Mouse (Mus musculus): ENCODE measurements around the gene Gngt2. TPM values are rescaled to one million over a fixed set of nuclear protein-coding genes. Genes with fewer than 3 reads are reported as not detected.

The Gngt2 gene
- total and polyA plus RNA-seq, 3 experiments, result 10.2 to 24.4 (median 19.0) TPM

DNA sequence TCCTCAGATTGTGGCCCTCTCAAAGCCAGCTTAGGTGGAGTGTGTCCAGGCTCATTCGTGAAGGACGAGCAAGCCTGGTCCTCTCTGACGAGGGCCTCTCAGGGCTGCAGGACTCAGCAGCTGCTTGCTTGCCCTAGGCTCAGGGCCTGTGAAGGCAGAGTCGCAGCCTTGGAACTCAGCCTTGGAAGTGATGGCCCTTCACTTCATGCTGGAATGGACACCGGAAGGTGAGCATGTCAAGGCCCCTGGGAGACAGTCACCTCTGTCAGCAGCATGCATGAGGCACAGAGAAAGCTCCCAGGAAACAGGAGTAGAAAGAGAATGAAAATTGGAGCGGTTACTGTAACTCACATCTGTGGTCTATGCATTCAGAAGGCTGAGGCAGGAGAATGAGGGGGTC lies 25.3 kb upstream of the Gngt2 start:
- TF ChIP-seq CTCF (IDR thresholded peaks at IDR 0.05), result no peak
- TF ChIP-seq EP300 (IDR thresholded peaks at IDR 0.05; ENCODE audit: insufficient read depth, low read depth, low read length), result no peak
- no peak for TF ChIP-seq POLR2A (IDR thresholded peaks at IDR 0.05; ENCODE audit: insufficient read depth, low read depth, low read length)
- H3K4me1 ChIP-seq (ENCODE audit: control insufficient read depth, insufficient read depth, low read length), result peaks cover 1% of the 10 kb centered on the region; the same call in 1 of the 2 replicates
- no peak overlapping the region for H3K27ac ChIP-seq
- intact Hi-C loops (cut with DNase I), result no loop called here
- DNase-seq, result no peak
- H3K79me2 ChIP-seq (replicated peaks; ENCODE audit: control insufficient read depth, insufficient read depth, low read length), result no peaks in the 10 kb centered on the region
- H3K4me3 ChIP-seq, result no peak overlapping the region
- no peaks in the 10 kb centered on the region for H3K36me3 ChIP-seq (ENCODE audit: control insufficient read depth, insufficient read depth, low read length)
- no peaks in the 10 kb centered on the region for H3K27me3 ChIP-seq (ENCODE audit: control insufficient read depth, insufficient read depth, low read length)
- no peak overlapping the region for H3K9ac ChIP-seq (ENCODE audit: low read depth, low read length)
- 87% methylated on average over 6 of the region's 6 CpGs for WGBS

DNA sequence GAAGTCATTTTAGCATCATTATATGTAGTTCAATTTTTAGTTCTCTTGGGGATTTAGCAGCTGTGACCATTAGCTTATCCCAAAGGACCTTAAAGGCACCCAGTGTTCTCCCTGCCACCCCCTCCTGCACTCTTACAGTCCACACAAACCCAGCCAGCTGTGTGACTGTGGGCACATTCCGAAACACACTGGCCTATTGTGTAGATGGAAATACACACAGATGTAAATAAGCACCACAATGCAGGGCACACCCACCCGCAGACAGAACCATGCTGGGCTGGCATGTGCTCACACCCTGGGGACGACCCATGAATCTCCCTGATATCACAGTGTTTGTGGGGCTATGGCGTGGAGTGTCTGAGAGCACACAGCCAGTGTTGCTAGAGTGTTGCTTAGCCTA lies 24.8 kb upstream of the Gngt2 start:
- 88% methylated on average over 4 of the region's 4 CpGs for WGBS
- no peak for DNase-seq

DNA sequence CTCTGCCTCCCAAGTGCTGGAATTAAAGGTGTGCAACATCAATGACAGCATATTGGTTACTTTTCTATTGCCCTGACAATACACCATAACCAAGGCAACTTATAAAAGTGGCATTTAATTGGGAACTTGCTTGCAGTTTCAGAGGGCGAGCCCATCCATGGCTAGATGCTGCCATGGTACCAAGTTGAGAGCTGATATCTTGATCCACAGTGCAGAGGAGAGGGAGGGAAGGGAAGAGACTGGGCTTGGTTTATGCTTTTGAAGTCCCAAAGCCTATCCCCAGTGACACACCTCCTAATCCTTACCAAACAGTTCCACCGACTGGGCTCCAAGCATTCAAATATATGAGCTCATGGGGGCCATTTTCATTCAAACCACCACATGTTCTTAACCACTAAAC lies 22.9 kb upstream of the Gngt2 start:
- WGBS, result 90% methylated on average over 2 of the region's 2 CpGs
- no peak for DNase-seq
- no peak overlapping the region for H3K9ac ChIP-seq (ENCODE audit: low read depth, low read length)
- no peaks in the 10 kb centered on the region for H3K4me1 ChIP-seq (ENCODE audit: control insufficient read depth, insufficient read depth, low read length)
- no peaks in the 10 kb centered on the region for H3K27me3 ChIP-seq (ENCODE audit: control insufficient read depth, insufficient read depth, low read length)
- H3K27ac ChIP-seq, result no peak overlapping the region
- intact Hi-C loops (cut with DNase I), result no loop called here
- TF ChIP-seq CTCF (IDR thresholded peaks at IDR 0.05), result no peak
- TF ChIP-seq POLR2A (IDR thresholded peaks at IDR 0.05; ENCODE audit: insufficient read depth, low read depth, low read length), result no peak
- no peaks in the 10 kb centered on the region for H3K79me2 ChIP-seq (replicated peaks; ENCODE audit: control insufficient read depth, insufficient read depth, low read length)
- no peaks in the 10 kb centered on the region for H3K36me3 ChIP-seq (ENCODE audit: control insufficient read depth, insufficient read depth, low read length)
- no peak overlapping the region for H3K4me3 ChIP-seq

More for the DNA sequence above, 24.8 kb upstream of the Gngt2 start:
- H3K27ac ChIP-seq, result no peak overlapping the region
- no peaks in the 10 kb centered on the region for H3K79me2 ChIP-seq (replicated peaks; ENCODE audit: control insufficient read depth, insufficient read depth, low read length)
- no peak for TF ChIP-seq EP300 (IDR thresholded peaks at IDR 0.05; ENCODE audit: insufficient read depth, low read depth, low read length)
- no peak for TF ChIP-seq POLR2A (IDR thresholded peaks at IDR 0.05; ENCODE audit: insufficient read depth, low read depth, low read length)
- TF ChIP-seq CTCF (IDR thresholded peaks at IDR 0.05), result no peak
- no peak overlapping the region for H3K9ac ChIP-seq (ENCODE audit: low read depth, low read length)
- H3K4me1 ChIP-seq (ENCODE audit: control insufficient read depth, insufficient read depth, low read length), result peaks cover 1% of the 10 kb centered on the region; the same call in 1 of the 2 replicates
- no peaks in the 10 kb centered on the region for H3K27me3 ChIP-seq (ENCODE audit: control insufficient read depth, insufficient read depth, low read length)
- no peaks in the 10 kb centered on the region for H3K36me3 ChIP-seq (ENCODE audit: control insufficient read depth, insufficient read depth, low read length)
- intact Hi-C loops (cut with DNase I), result no loop called here
- no peak overlapping the region for H3K4me3 ChIP-seq

DNA sequence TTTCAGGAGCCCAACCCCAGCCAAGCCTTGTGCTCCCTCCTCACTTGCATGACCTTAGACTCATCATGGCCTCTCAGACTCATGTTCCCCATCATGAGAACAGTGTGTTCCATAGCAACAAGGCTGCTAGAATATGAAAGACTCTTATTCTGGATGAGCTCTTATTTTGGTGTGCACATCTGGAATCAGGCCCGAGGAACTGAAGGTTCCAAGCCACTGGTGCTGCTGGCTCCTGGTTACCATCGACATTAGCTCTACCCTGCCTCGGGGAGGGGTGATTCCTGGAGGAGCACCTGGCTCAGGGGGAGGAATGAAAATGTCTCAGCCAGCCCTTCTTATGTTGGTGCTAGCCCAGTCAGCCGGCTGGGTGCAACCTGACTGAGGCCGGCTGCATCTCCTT lies 22.2 kb upstream of the Gngt2 start:
- Histone ChIP-seq H3K9ac (ENCODE audit: low read depth, low read length) (no peak overlapping the region), H3K36me3 (ENCODE audit: control insufficient read depth, insufficient read depth, low read length) (no peaks in the 10 kb centered on the region), H3K27me3 (ENCODE audit: control insufficient read depth, insufficient read depth, low read length) (no peaks in the 10 kb centered on the region), H3K79me2 (replicated peaks; ENCODE audit: control insufficient read depth, insufficient read depth, low read length) (no peaks in the 10 kb centered on the region), H3K4me3 (no peak overlapping the region), H3K4me1 (ENCODE audit: control insufficient read depth, insufficient read depth, low read length) (no peaks in the 10 kb centered on the region), H3K27ac (no peak overlapping the region)
- no peak for DNase-seq
- WGBS, result 54% methylated on average over 5 of the region's 5 CpGs
- intact Hi-C loops (cut with DNase I), result no loop called here
- TF ChIP-seq POLR2A (IDR thresholded peaks at IDR 0.05; ENCODE audit: insufficient read depth, low read depth, low read length), result no peak

DNA sequence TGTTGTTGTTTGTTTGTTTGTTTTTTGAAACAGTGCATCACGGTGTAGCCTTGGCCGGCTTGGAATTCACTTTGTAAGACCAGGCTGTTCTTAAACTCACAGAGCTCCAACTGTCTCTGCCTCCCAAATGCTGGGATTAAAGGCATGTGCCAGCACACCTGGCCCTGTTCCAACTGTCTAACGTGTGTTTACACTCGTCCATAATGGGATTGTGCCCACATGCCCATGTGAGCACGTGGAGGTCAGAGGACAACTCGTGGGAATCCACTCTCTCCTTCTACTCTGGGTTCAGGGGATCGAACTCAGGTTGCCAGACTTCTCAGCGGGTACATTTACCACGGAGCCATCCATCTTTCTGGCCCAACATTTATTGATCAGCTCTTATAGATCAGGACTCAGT lies 21.6 kb upstream of the Gngt2 start:
- Histone ChIP-seq H3K36me3 (ENCODE audit: control insufficient read depth, insufficient read depth, low read length) (no peaks in the 10 kb centered on the region), H3K9ac (ENCODE audit: low read depth, low read length) (no peak overlapping the region), H3K4me3 (no peak overlapping the region), H3K4me1 (ENCODE audit: control insufficient read depth, insufficient read depth, low read length) (no peaks in the 10 kb centered on the region), H3K27me3 (ENCODE audit: control insufficient read depth, insufficient read depth, low read length) (no peaks in the 10 kb centered on the region), H3K79me2 (replicated peaks; ENCODE audit: control insufficient read depth, insufficient read depth, low read length) (no peaks in the 10 kb centered on the region), H3K27ac (no peak overlapping the region)
- WGBS, result 68% methylated on average over 9 of the region's 9 CpGs
- intact Hi-C loops (cut with DNase I), result no loop called here
- TF ChIP-seq EP300 (IDR thresholded peaks at IDR 0.05; ENCODE audit: insufficient read depth, low read depth, low read length), result no peak
- no peak for TF ChIP-seq POLR2A (IDR thresholded peaks at IDR 0.05; ENCODE audit: insufficient read depth, low read depth, low read length)
- TF ChIP-seq CTCF (IDR thresholded peaks at IDR 0.05), result no peak
- no peak for DNase-seq

DNA sequence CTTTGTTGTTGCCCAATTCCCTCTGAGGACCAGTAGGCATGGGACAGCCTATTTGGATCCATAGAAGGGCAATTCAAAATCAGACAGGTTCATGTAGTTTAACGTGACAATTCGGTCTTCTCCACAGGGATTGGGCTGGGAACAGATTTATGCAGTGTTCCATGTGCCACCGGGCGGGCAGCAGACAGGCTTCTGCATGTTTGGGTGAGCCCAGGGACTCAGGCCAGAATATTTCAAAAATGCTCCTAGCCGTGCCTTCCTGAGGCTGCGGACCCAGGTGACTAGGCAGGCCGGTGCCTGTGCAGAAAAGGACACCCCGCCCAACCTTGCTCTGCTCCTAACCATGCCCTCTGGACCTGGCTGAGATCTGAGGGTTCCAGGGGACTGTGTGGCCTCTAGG lies 17.9 kb upstream of the Gngt2 start:
- H3K27ac ChIP-seq, result no peak overlapping the region
- no peaks in the 10 kb centered on the region for H3K27me3 ChIP-seq (ENCODE audit: control insufficient read depth, insufficient read depth, low read length)
- no peaks in the 10 kb centered on the region for H3K4me1 ChIP-seq (ENCODE audit: control insufficient read depth, insufficient read depth, low read length)
- H3K4me3 ChIP-seq, result no peak overlapping the region
- TF ChIP-seq EP300 (IDR thresholded peaks at IDR 0.05; ENCODE audit: insufficient read depth, low read depth, low read length) (no peak), CTCF (IDR thresholded peaks at IDR 0.05) (no peak), POLR2A (IDR thresholded peaks at IDR 0.05; ENCODE audit: insufficient read depth, low read depth, low read length) (no peak)
- no peak for DNase-seq
- no peaks in the 10 kb centered on the region for H3K36me3 ChIP-seq (ENCODE audit: control insufficient read depth, insufficient read depth, low read length)
- intact Hi-C loops (cut with DNase I), result no loop called here
- no peaks in the 10 kb centered on the region for H3K79me2 ChIP-seq (replicated peaks; ENCODE audit: control insufficient read depth, insufficient read depth, low read length)
- H3K9ac ChIP-seq (ENCODE audit: low read depth, low read length), result no peak overlapping the region
- 77% methylated on average over 8 of the region's 8 CpGs for WGBS
